Mouse (Mus musculus) B cell, adult (primary cell): ENCODE measurements around the gene Itgbl1. TPM values are rescaled to one million over a fixed set of nuclear protein-coding genes. Genes with fewer than 3 reads are reported as not detected.

Source experiments
- total RNA-seq: library from RNA; stranded (reverse); gene quantifications from 4 replicates; pipeline ENCODE4 v1.2.4, GENCODE M21; 2023; ENCODE audit not compliant: inconsistent age

Itgbl1 gene
- not detected in 4 replicates for total RNA-seq

DNA sequence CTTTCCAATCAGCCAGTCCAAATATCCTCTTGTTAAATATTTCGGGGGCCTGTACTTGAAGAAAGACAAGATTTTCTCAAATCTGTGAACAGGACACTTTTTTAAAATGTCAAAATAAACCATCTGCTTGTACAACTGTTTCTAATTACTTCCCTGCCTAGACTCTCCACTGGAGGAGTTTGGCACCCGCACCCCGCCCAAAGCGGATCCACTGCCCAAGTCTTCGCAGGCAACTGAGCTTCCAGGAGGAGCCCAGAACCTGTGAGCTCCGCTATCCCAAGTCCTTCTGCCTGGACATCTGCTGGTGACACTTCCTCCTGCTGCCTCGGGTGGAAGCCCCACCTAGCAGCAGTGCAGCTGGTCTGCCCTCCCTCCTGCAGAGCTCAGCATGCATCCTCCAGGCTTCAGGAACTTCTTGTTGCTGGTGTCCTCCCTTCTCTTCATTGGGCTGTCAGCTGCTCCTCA, at the start of gene Itgbl1:
TSS of gene Itgbl1 (plus strand) at position 51 of the 465 bp plus-strand sequence.

DNA sequence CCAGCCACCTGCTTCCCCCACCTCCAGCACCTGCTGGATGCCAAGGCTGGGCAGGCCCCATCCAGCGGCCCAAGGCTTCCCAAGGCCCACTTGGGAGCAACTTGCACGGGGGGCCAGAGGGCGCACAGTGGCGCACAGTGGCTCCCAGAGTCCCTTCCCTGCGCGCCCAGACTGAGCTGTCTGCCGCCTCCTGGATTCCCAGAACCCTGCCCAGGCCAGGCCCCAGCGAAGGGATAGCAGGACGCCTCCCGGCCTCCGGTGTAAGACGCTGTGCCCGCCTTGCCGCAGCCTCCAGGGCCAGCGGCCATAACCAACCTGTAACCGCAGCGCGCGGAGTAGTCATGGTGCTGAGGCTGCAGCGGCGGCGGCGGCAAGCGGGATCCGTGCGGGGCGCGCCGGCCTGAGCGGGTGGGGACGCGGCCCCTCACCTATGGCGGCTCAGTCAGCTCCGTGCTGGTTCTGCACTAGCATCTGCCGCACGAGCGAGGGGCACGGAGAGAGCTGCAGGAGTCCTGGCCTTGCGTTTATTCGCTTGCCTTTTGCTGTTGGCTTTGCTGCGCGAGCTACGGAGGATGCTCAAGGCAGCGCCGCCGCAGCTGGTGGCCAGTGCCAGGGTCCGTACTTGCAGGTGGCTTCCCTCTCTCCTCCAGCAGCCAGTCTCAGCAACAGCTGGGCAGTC, 33.1 kb upstream of the Itgbl1 start, which contains the start of gene Nalcn:
TSS of gene Nalcn (minus strand) at position 644 of the 679 bp plus-strand sequence.

Other genes with a start within 250 kb of the Itgbl1 start
- gene Nalcn, start 32.8 kb upstream of the Itgbl1 start, total RNA-seq = not detected in 4 replicates